Mouse (Mus musculus) lung, postnatal 0 days (tissue): ENCODE measurements around the gene Ppig.

ENCODE experiments used
- CTCF ChIP-seq: IDR thresholded peaks from 2 replicates; pipeline ENCODE4 v1.5.1; 2016; ENCODE audit warnings: antibody characterized with exemption, mild to moderate bottlenecking
- EP300 ChIP-seq: IDR thresholded peaks from 2 replicates; pipeline ENCODE4 v1.6.1; 2016; ENCODE audit warnings: antibody characterized with exemption, mild to moderate bottlenecking, control low read depth

DNA sequence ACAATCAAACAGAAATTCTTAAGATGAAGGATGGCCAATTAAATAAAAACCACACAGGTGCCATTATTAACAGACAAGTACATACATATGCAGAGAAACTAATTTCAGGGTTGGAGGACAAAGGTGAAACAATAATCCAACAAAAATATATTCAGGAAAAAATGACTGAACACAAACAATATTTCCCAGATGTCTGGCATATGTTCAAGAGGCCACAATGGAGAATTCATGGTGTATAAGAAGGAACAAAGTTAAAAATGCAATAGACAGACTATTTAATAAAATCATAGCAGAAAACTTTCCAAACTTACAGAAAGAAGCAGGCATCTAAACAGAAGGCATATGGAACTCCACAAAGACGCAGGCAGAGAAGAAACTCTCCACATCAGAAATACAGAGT, 42.4 kb downstream of the Ppig start:
- TF ChIP-seq CTCF (no peak), EP300 (no peak)
